Mouse (Mus musculus) common myeloid progenitor, adult 5-6 weeks (primary cell): ENCODE results near the gene Gzmm. TPM values are rescaled to one million over a fixed set of nuclear protein-coding genes. Genes with fewer than 3 reads are reported as not detected.
A peak's percentile ranks its signal among the peaks of the same experiment; 100 is the strongest.

Experiments
- ATAC-seq: replicated peaks from 2 replicates; pipeline ENCODE4 v1.8.0; 2016; ENCODE audit warnings: low read depth, mild to moderate bottlenecking, moderate TSS enrichment, inconsistent platforms; ENCODE audit not compliant: poor library complexity, severe bottlenecking
- total RNA-seq: library from RNA; stranded (forward); fragments of 200-1000, 187-1606 nt; gene quantifications from 2 replicates; pipeline ENCODE4 v1.2.3, GENCODE M21; 2017

Gene Gzmm
- 0.96 and 1.6 TPM in 2 replicates for total RNA-seq

DNA sequence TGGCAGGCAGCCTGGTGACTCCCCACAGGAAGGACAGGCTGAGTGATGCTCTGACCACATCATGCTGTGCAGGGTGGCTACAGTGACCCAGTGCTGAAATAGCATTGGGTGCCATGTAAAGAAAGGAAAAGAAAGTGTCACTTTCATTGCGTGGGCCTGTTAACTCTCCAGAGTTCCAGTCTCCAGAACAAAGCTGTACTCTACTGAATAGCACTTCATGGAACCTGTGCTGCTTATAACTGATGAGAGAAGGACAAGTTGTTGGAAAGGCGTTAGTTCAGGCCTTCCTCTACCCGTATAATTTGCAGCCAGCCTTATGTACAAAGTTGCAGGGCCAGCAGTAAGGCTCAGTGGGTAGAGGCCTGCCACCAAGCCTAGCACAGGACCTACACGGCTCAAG lies at the start of gene Gzmm:
Gene Gzmm, plus strand, starts transcription at position 301 of the 400 bp plus-strand sequence.
- no peak for ATAC-seq

DNA sequence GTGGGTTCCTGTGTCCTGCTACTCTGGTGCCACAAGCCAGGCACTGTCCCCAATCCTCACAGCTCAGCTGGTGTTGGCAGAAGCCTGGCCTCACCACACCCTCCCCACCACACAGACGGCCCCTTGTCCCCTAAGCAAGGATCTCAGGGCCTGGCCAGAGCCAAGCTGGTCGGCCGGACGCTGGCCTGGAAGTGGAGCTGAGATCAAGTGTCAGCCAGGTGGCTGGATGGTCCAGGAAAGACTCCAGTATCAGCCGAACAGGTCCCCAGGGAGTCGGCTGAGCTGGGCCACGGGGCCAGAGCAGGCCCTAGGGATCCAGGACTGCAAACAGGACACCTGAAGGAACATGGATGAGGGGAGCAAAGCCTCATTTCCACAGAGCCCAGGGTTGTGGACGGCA lies 43.1 kb upstream of the Gzmm start, which contains the start of gene Odf3l2:
Gene Odf3l2, minus strand, starts transcription at position 28 of the 400 bp plus-strand sequence.
- no peak for ATAC-seq

DNA sequence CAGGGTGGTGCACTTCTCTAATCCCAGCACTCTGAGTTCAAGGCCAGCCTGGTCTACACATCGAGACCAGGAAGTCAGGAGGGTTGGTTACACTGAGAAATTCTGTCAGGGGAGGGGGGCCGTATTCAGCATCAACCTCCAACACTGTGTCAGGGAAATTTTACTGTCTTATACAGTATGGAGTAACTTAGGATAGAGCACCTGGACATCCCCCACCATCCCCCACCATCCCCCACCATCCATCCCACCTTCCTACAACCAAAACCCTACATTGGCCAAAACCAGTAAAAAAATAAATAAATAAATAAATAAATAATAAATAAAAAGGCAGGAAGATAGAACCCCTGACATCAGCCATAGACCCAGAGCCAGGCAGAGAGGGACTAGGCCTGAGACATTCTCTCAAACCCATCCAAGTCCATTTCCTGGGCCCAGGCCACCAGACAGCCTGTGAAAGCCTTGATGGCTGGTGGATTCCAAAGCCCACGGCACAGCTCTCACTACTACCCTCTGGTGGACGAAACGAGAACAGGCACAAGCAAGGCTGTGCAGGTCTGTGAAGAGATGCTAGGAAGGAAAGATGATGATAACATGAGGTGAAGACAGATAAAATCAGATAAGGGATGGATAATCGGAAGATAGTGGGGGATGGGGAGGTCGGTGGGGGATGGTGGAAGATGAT lies 39.6 kb upstream of the Gzmm start:
- ATAC-seq: peak; percentile 92

DNA sequence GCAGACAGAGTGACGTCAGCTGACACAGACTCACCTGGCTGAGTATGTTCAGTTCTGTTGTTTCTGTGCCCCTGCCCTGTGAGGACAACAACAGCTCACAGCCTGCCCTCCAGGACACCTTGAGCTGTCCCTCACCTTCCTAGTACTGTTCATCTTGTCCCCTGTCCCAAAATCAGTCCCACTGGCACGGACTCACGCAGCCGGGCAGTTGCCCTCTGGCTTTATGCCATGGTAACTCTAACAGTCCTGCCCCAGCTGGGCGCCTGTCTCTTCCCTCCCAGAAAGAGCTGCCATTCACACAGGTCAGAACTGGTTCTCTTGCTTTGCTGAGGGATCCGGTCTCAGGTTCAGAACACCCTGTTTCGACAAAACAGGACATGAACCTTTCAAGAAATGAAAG lies 36.0 kb upstream of the Gzmm start:
- ATAC-seq: no peak

DNA sequence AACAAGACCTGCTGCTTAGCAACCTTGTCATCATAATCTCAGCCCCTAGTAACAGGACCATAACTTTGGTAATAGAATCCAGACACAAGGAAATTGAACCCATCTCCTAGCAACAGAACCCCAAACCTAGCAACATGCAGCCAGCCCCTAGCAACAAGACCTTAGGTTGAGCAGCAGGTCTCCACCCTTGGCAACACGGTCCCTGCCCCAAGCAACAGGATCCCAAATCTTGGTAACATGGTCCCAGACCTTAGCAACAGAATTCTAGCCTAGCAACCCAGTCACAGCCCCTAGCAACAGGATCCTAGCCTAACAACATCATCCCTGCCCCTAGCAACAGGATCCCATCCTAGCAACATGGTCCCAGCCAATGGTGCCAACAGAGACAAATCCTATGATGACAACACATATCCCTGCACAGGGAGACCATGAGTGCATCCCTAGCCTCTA lies 33.8 kb upstream of the Gzmm start:
- ATAC-seq: no peak

DNA sequence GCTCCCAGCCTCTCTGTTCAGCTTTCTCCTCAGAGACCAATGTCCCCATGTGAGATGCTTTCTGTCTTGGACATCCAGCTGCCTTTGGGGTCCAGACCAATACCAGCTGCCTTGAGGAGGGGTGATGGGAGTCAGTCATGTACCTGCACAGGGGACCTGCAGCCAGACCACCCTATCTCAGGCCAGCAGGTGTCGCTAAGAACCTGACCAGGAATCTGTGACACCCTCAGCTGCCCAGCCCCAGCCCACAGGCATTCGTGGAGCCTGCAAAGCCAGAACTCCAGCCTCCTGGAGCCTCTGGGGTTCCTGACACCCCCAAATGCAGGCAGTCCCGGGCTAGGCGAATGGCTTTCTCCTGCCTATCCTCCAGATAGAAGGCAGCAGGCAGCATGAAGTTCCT lies 30.0 kb upstream of the Gzmm start:
- ATAC-seq: peak; percentile 57; the same call in 1 of the 2 replicates

DNA sequence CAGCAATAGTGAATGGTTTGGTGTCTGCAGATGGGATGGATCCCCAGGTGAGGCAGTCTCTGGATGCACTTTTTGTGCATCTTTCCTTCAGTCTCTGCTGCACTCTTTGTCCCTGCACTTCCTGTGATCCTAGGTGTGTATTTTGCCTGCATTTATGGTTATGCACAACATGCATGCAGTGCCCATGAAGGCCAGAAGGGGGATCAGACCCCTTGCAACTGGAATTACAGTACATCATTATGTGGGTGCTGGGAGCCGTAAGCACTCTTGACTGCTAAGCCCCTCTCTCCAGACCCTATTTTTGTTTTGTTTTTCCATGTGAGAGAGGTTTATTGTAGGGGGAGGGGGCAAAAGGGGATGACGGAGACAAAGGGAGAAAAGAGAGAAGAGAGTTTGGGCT lies 28.5 kb upstream of the Gzmm start:
- no peak for ATAC-seq

DNA sequence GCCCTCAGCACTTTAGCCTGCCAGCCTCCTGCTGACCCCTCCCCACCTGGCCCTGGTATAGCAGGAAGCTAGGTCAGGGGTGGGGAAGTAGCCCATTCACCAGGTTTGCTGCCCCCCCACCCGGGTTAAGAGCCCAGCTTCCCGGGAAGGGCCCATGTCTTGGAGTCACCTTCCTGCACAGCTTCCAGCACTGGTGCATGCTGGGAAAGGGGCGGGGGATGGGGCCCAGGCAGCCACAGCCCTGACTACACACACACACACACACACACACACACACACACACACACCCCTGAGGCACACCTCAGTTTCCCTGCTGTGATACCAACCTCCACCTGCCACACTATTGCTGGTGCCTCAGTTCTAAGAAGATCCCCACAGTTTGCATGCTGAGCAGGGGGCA lies 27.0 kb upstream of the Gzmm start:
- no peak for ATAC-seq

DNA sequence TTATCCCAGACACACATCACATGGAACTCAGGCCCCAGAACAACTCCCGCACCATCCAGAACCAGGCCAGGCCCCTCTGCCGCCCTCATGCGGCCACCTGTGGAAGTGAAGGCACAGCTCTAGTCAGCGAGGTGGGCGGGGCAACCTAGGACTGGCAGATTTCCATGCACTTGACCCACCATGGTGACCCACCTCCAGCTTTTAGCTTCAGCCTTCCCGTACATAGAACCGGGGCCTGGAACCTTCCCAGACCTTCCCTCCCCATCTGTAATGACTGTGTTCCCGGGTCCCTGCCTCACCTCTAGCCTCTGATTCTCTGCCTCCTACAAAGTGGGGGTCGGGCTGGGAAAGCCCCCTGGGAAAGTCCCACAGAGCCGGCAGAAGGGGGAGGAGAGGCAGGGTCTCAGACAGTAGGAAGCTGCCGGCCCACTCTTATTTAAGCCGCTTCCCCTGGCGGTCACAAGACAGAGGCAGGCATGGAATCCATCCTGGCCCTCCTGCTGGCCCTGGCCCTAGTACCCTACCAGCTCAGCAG lies 24.6 kb upstream of the Gzmm start, which contains the start of gene Madcam1:
Gene Madcam1, plus strand, starts transcription at position 429 of the 535 bp plus-strand sequence.
- ATAC-seq: peak; percentile 63

DNA sequence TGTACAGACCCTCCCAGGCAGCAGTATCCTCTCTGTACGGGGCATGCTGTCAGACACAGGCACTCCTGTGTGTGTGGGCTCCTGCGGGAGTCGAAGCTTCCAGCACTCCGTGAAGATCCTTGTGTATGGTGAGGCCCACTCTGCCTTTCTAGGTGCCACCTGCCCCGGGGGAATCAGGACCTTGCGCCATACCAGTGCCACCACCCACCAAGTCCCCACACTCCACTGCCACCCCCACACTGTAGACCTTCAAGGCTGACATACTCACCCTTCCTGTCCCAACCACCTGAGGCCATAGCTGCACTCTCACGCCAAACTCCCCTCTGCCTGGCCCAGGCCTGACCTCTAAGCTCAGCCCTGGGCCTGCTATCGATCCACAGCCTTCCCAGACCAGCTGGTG lies 23.8 kb upstream of the Gzmm start:
- ATAC-seq: no peak

DNA sequence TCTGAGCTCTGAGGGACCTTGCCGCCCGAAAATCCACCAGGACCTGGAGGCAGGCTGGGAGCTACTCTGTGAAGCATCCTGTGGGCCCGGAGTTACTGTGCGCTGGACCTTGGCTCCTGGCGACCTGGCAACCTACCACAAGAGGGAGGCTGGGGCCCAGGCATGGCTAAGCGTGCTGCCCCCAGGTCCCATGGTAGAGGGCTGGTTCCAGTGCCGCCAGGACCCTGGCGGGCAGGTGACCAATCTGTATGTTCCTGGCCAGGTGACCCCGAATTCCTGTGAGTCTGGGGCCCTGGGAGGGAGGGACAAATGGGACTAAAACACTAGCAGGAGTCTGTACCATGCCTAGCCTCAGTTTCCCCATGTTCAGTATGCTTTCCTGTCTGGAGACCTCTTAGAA lies 22.3 kb upstream of the Gzmm start:
- no peak for ATAC-seq

DNA sequence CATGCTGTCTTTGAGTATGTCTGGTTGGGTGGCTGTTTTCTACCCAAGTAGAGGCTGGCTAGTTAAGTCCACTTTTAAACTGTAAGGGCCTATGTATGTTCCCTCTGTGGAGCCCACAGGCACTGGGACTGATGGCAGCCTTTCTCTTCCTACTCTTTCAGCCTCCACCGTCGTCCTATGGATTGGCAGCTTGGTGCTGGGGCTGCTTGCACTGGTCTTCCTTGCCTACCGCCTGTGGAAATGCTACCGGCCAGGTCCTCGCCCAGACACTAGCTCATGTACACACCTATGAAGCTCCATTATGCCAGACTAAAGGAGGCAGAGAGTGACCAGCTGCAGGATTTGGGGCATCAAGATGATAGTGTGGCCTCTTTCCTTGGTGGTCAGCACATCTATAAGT lies 20.7 kb upstream of the Gzmm start:
- no peak for ATAC-seq

DNA sequence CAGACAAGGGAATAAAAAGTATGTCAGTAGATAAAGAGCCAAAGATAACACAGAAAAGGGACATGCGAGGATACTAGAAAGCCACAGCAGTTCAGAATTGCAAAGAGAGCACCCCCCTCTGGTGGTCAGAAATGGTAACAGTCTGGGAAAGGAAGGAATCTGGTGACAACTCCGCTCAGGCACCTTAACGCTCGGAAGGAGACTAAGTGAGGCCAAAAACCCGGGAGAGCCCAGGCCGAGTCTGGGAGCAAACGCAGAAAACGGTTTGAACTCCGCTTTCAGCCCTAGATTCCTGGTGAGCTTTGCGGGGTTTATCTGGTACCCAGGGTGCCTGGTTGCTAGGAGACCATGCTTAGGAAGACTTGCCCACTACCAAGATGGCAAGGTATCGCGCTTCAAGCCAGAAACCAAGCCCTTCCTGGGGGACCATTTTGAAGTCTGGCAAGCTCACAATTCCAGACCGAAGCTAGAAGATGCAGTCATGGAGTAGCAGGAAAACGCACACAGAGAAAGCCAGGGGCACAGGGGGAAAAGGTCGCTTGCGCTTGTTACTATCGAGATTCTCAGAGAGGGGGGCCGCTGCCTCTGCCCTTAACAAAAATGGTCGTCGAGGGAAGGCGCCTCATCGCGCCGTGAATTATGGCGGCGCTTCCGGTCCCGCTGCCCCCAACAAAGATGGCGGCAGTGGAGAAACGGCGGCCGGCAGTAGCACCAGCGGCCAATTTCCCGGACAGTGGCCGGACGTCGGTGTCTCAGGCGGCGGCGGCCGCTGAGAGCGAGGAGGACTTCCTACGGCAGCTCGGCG lies 19.8 kb upstream of the Gzmm start, which contains the start of gene Tpgs1:
Gene Tpgs1, plus strand, starts transcription at position 599 of the 805 bp plus-strand sequence.
- peak; percentile 83 for ATAC-seq

DNA sequence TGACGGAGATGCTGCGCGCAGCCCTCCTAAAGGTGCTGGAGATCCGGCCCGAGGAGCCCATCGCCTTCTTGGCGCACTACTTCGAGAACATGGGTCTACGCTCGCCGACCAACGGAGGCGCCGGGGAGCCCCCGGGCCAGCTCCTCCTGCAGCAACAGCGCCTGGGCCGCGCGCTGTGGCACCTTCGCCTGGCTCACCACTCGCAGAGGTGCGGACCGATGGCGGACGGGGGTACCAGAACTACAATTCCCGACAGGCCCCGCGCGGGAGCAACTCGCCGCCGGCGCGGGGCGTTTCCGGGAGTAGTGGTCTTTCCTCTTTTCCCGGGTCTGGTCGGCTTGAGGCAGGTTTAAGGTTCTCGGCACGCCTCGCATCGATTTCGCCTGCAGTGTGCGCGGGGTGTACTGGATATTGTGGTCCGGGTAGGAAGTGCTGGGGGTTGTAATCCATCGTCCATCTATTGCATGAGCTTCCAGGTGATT lies 19.2 kb upstream of the Gzmm start:
- peak; percentile 27 for ATAC-seq

DNA sequence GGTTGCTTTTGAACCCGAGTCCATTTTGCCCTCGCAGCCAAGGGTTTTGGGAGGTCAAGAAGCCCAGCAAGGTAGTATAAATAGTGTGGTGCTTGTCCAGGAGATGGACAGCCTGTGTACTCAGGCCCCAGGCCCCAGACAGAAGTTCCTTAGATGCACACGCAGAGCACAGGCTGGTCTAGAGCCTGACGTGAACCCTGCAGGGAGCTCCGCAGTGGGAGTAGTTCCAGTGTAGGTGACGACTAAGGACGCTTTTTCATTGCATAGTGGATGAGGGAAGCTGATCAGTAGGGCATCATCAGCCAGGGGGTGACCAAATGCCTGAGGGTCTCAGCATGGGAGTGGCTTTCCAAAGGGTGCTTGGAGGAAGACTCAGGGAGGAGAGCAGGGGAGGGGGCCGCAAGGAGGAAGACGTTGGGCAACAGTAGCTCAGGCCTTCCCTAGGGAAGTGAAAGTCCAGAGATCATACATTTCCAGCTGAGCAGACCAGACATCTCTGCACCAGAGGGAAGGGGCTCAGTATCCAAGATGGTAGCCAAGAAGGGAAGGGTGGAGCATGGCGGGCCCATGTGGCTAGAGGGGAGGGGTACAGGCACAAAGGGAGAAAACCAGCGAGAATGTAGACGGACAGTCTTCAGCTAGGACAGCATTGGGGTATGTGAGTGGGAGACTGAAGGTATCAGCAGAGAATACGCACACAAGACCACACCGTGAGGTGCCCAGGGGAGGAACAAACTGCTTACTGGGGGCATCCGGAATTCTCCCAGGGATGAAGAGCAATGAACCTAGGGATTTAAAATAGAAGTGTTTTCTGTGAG lies 18.5 kb upstream of the Gzmm start:
- ATAC-seq: no peak

DNA sequence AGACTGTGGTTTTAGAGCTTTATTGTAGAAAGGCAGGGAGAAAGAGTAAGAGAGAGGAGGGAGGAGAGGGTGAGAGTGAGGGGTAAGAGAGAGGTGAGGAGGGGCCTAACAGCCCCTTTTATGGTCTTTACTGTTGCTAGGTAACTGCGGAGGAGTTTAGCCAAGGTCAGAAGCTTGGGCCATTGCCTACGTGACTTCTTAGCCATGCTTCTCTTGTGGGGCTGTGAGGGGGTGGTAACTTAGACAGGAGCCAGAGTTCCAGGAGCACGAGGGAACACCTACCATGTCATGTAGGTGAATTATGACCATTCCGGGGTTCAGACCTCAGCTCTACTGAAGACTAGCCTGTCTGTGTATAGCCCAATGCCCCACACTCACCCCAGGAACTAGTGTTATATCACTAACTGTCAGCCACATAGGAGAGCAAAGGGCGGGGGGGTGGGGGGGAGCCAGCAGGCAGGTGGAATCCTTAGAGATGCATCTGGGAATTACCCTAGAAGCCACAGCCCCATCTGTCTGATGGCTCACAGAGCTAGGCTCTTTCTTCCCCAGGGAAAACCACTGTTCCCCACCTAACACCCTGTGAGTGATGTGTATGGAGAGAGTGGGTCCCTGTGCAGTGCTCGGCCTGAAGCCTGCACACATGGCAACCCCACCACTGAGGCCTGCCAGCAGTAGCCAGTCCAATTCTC lies 17.3 kb upstream of the Gzmm start:
- ATAC-seq: no peak

DNA sequence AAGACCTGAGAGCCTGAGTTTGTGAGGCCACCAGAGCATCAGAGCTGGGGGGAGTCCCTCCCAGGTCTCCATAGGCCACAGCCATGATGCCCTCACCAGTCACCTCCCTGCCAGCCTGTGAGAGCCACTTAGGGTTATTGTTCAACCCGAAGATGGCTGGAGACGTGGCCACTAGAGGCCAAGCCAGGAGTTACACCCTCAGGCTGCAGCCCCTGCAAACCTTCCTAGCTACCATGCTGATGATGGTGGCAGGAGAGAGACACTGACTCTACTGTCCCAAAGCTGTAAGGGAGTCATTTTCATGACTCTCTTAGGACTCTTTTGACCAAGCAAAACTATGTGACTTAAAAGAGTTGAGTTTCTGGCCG lies 16.7 kb upstream of the Gzmm start:
- ATAC-seq: no peak

DNA sequence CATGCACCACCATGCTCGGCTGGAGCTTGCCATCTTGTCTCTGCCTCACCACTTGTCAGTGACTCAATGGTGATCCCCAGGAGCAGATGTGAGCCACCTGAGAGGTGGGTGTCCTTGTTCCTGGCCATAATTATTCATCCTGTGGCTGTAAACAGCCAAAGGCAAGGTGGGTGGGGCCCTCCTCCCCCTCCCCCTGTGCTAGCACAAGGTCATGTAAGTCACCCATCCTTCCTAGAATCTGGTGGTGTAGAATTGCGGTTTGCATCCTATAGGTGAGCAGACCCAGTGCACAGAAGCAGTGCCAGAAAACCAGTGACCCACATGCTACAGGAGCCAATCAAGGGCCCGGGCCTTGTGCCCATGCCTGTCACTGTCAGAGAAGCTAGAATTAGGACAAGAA lies 15.8 kb upstream of the Gzmm start:
- no peak for ATAC-seq

DNA sequence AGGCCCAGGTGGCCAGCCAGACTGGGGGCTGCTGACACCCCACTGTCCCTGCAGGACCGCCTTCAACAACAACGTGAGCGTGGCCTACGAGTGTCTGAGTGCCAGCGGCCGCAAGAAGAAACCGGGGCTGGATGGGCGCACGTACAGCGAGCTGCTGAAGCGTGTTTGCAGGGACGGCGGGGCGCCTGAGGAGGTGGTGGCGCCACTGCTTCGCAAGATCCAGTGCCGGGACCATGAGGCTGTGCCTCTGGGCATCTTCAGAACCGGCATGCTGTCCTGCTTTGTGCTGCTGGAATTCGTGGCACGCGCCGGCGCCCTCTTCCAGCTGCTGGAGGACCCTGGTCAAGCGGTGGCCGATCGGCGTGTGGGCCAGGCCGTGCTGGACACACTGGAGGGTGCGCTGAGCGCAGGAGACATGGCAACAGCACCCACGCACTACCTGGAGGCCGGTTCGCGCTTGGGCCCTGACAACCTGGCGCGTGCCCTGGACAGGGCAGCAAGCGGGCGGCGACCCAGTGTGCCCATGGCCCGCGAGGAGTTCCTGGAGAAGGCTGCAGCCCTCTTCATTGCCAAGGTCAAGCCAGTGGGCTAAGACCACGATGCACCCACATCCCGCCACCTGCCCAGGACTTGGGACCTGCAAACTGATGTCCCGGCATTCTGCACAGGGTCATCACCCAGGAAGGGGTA lies 13.3 kb upstream of the Gzmm start:
- ATAC-seq: no peak
